Mouse (Mus musculus) cortical plate, adult 2 months (tissue): ENCODE results near the gene Gm21988.

Source experiments
- CTCF ChIP-seq: fragments of 200-500 bp; IDR thresholded peaks from 2 replicates; pipeline ENCODE4 v1.5.1; 2011; ENCODE audit warnings: mild to moderate bottlenecking, control low read depth, low read length; ENCODE audit not compliant: insufficient read depth; ENCODE audit errors: extremely low read depth
- POLR2A ChIP-seq: fragments of 200-500 bp; IDR thresholded peaks from 2 replicates; pipeline ENCODE4 v1.6.1; 2011; ENCODE audit warnings: mild to moderate bottlenecking, low read length, control low read depth; ENCODE audit not compliant: insufficient read depth; ENCODE audit errors: extremely low read depth

- no peak for TF ChIP-seq CTCF
- no peak for TF ChIP-seq POLR2A
These were observed 6.6 kb downstream of the Gm21988 start for GRCm38 (mm10) chr11:70233016-70233415.
